Mouse (Mus musculus): ENCODE data around the gene Specc1.

DNA sequence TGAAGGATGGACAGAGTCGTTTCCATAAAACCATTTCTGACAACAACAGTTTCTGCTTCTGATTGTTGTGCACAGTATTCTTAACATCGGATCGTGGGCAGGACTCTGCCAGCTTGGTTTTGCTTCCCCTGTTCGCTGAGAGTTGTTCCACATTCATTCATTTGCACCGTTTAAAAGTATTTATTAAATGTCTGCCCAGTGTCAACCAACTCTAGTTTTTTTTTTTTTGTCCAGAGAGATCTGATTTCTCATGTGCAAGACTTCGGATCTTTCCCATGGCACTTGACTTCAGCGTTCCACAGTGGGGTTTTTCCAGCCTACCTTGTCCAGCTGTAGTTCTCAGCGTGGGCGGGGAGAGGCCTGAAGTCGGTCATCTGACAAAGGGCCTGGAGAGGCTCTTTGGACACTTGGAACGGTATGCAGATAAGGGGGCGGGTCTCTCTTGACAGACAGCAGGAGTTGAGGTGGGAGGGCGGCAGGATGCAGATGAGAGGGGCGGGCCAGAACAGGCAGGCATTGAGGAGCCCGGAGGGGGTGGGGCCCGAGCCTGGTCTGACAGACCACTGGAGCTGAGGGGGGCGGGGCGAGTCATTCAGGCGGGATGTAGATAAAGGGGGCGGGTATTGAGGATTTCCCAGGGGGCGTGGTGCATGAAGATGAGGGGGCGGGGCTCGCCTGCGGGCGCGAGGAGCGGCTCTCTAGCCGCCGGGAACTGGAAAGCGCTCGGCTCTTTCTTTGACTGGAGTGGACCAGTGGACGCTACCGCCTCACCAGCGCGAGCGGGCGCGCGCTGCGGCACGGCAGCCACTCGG lies 120.0 kb downstream of the Specc1 start:
- TF ChIP-seq POLR2A (IDR thresholded peaks at IDR 0.05; ENCODE audit: low read depth, low read length) (no peak), CTCF (IDR thresholded peaks at IDR 0.05; ENCODE audit: extremely low read depth, insufficient read depth, insufficient read length, insufficient replicate concordance) (no peak)

Measured in spleen, adult 2 months (tissue).